Comparison of ENCODE assay signal across 1 mouse cellular context in the genomic region with DNA sequence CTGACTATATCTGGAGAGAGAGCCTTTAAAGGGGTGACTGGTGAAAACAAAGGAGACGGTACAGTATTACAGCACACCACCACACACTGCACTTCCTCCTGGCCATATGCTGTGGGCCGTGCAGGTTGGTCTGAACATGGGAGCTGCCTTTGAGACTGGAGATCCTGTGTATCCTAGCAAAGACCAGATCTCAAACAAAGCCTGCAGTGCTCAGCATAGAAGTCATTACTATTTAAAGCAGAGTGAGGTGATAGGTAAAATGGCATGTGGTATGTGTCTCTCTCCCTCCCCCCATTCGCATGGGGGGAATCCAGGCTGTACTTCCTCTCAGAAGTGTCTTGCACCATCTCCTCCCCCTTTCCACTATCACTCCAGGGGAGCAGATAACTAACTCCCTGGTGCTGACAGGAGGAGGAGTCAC.
TF ChIP-seq lines count a peak whose summit lies in the region.

No protein-coding gene starts in this region.

TF ChIP-seq in MEL, 35 proteins besides CTCF, POLR2A, EP300 and RAD21 (continued from another document):
- no peak for TF ChIP-seq CHD1 (IDR thresholded peaks at IDR 0.05; ENCODE audit: low read depth, low read length)
- TF ChIP-seq BHLHE40 (IDR thresholded peaks at IDR 0.05; ENCODE audit: borderline replicate concordance, low read depth, low read length), result 0 out of 2 replicates have a peak, but pooled peaks have one; percentile 10
- TF ChIP-seq MAX (IDR thresholded peaks at IDR 0.05; ENCODE audit: low read length), result peak; percentile 72
- no peak for TF ChIP-seq JUND (IDR thresholded peaks at IDR 0.05; ENCODE audit: low read depth, low read length)
- no peak for TF ChIP-seq KAT2A (conservative IDR thresholded peaks at IDR 0.05; ENCODE audit: low read depth, low read length)
- no peak for TF ChIP-seq POLR2AphosphoS5 (IDR thresholded peaks at IDR 0.05; ENCODE audit: borderline replicate concordance, low read depth, low read length)
- no peak for TF ChIP-seq UBTF (IDR thresholded peaks at IDR 0.05; ENCODE audit: borderline replicate concordance, insufficient read depth, low read depth, low read length)
